Mouse (Mus musculus) stomach, postnatal 0 days (tissue): ENCODE results near the gene 4930407I10Rik.

Source experiments
- CTCF ChIP-seq: IDR thresholded peaks from 2 replicates; pipeline ENCODE4 v1.5.1; 2016; ENCODE audit warnings: antibody characterized with exemption, low read depth, mild to moderate bottlenecking, moderate library complexity
- EP300 ChIP-seq: optimal IDR thresholded peaks from 2 replicates; pipeline ENCODE3; 2016; ENCODE audit warnings: antibody characterized with exemption

GRCm38 (mm10) chr15:82016830-82017229 lies 42.1 kb upstream of the 4930407I10Rik start:
- no peak for TF ChIP-seq EP300
- TF ChIP-seq CTCF: no peak
